Mouse (Mus musculus) small intestine, adult 2 months (tissue): ENCODE results near the gene Wdtc1.

Experiments used
- CTCF ChIP-seq: fragments of 200-500 bp; IDR thresholded peaks from 2 replicates; pipeline ENCODE4 v1.5.1; 2012; ENCODE audit warnings: low read depth, mild to moderate bottlenecking, control low read depth, inconsistent platforms, low read length, moderate library complexity, mixed read lengths; ENCODE audit not compliant: insufficient replicate concordance, insufficient read length; ENCODE audit errors: extremely low read depth
- POLR2A ChIP-seq: fragments of 200-500 bp; IDR thresholded peaks from 2 replicates; pipeline ENCODE4 v1.6.1; 2012; ENCODE audit warnings: low read depth, mild to moderate bottlenecking, control low read depth, inconsistent platforms, low read length, moderate library complexity

- TF ChIP-seq POLR2A (no peak), CTCF (no peak)
Observed at GRCm38 (mm10) chr4:133353367-133354365, at the start of gene Wdtc1.
